Comparison of ENCODE assay signal across 10 mouse cellular contexts in genomic region chr5:100159638-100159973, GRCm38 (mm10). TPM values are rescaled to one million over a fixed set of nuclear protein-coding genes. Genes with fewer than 3 reads are reported as not detected.
DNase-seq lines count a peak whose midpoint lies in the region; ATAC-seq and TF ChIP-seq lines count a peak whose summit lies in the region.
"Had no signal": no experiment of that assay in that cellular context is flagged by ENCODE, and none has a peak within 500 bp of the region (broad histone marks: within the 10 kb centered on the region; RNA-seq: fewer than 3 reads in every experiment).

Gene Tmem150c, minus strand, starts transcription at chr5:100159808.

- TF ChIP-seq CTCF in heart, postnatal 0 days (IDR thresholded peaks at IDR 0.05; ENCODE audit: low read depth): no peak
- no peak for TF ChIP-seq CTCF in forebrain, postnatal 0 days (IDR thresholded peaks at IDR 0.05; ENCODE audit: low read depth)
- no peak for TF ChIP-seq CTCF in stomach, postnatal 0 days (IDR thresholded peaks at IDR 0.05; ENCODE audit: low read depth)

- H3K27ac ChIP-seq in heart, postnatal 0 days (ENCODE audit: low read depth): no peak within 1 kb of the TSS
- H3K27ac ChIP-seq in forebrain, postnatal 0 days (ENCODE audit: low read depth, low read length): peak within 1 kb of the TSS; percentile 88
- H3K27ac ChIP-seq in limb, embryonic 14.5 days (replicated peaks; ENCODE audit: low read depth, low read length): no peak within 1 kb of the TSS
- no peak within 1 kb of the TSS for H3K27ac ChIP-seq in stomach, postnatal 0 days (replicated peaks)

- H3K4me3 ChIP-seq in heart, postnatal 0 days (ENCODE audit: low read depth, low read length): peak within 1 kb of the TSS; percentile 93
- H3K4me3 ChIP-seq in forebrain, postnatal 0 days (ENCODE audit: low read depth, low read length): peak within 1 kb of the TSS; percentile 80
- H3K4me3 ChIP-seq in limb, embryonic 14.5 days (replicated peaks; ENCODE audit: low read length): peak within 1 kb of the TSS; percentile 70
- H3K4me3 ChIP-seq in stomach, postnatal 0 days (ENCODE audit: low read depth, low read length): peak within 1 kb of the TSS; percentile 81
- H3K4me3 ChIP-seq: myocyte had no signal

- no peak for TF ChIP-seq POLR2A in limb, embryonic 14.5 days (IDR thresholded peaks at IDR 0.05; ENCODE audit: borderline replicate concordance, extremely low read depth, insufficient read depth, insufficient read length)

- no peaks in the 10 kb centered on the region for H3K9me3 ChIP-seq in heart, postnatal 0 days (replicated peaks; ENCODE audit: control insufficient read depth, low read length)
- no peaks in the 10 kb centered on the region for H3K9me3 ChIP-seq in forebrain, postnatal 0 days (ENCODE audit: low read length)
- H3K9me3 ChIP-seq in limb, embryonic 14.5 days (ENCODE audit: control insufficient read depth, low read length): no peaks in the 10 kb centered on the region
- H3K9me3 ChIP-seq in stomach, postnatal 0 days (ENCODE audit: control insufficient read depth, low read length): no peaks in the 10 kb centered on the region

- 0 out of 2 replicates have a peak, but pooled peaks cover 17% of the 10 kb centered on the region for H3K27me3 ChIP-seq in heart, postnatal 0 days (ENCODE audit: control insufficient read depth, insufficient read depth, low read length)
- no peaks in the 10 kb centered on the region for H3K27me3 ChIP-seq in forebrain, postnatal 0 days (ENCODE audit: insufficient read depth, low read length)
- 0 out of 2 replicates have a peak, but pooled peaks cover 14% of the 10 kb centered on the region for H3K27me3 ChIP-seq in limb, embryonic 14.5 days (ENCODE audit: control insufficient read depth, insufficient read depth, low read length)
- no peaks in the 10 kb centered on the region for H3K27me3 ChIP-seq in stomach, postnatal 0 days (ENCODE audit: control insufficient read depth, insufficient read depth, low read length)

- no peak for DNase-seq in heart, postnatal 0 days (ENCODE audit: low spot score)
- DNase-seq in heart, postnatal 36 days: no peak
- DNase-seq in adrenal gland, postnatal 4 days (ENCODE audit: low spot score in 2 of 2): peak in 1 of 2 experiments; percentile 24
- no peak for DNase-seq in forebrain, postnatal 0 days
- DNase-seq in limb, embryonic 14.5 days (ENCODE audit: low spot score): no peak
- DNase-seq in stomach, postnatal 0 days (ENCODE audit: low spot score): no peak
- DNase-seq in urinary bladder, postnatal 4 days (ENCODE audit: low spot score in 2 of 2): no peak
- no peak for DNase-seq in Muller cell, postnatal 12 days (ENCODE audit: inconsistent ontology term)

- intact Hi-C loops in heart, postnatal 36 days (cut with DNase I): no loop called here

- 13% methylated on average over 6 of the region's 6 CpGs for WGBS in heart, postnatal 0 days
- WGBS in forebrain, postnatal 0 days: 8% methylated on average over 6 of the region's 6 CpGs
- 13% methylated on average over 6 of the region's 6 CpGs for WGBS in limb, embryonic 14.5 days
- WGBS in stomach, postnatal 0 days: 23% methylated on average over 6 of the region's 6 CpGs

- H3K4me1 ChIP-seq in heart, postnatal 0 days (ENCODE audit: control insufficient read depth, insufficient read depth): 0 out of 2 replicates have a peak, but pooled peaks cover 5% of the 10 kb centered on the region
- H3K4me1 ChIP-seq in forebrain, postnatal 0 days (ENCODE audit: insufficient read depth): peaks cover 3% of the 10 kb centered on the region; the same call in 1 of the 2 replicates
- 0 out of 2 replicates have a peak, but pooled peaks cover 6% of the 10 kb centered on the region for H3K4me1 ChIP-seq in limb, embryonic 14.5 days (ENCODE audit: control insufficient read depth, insufficient read depth, low read length)
- H3K4me1 ChIP-seq in stomach, postnatal 0 days (replicated peaks; ENCODE audit: control insufficient read depth, insufficient read depth): no peaks in the 10 kb centered on the region

- 0 out of 2 replicates have a peak, but pooled peaks have one; percentile 27 for ATAC-seq in heart, postnatal 0 days (ENCODE audit: insufficient read depth, low read depth)
- ATAC-seq in forebrain, postnatal 0 days: no peak
- ATAC-seq in limb, embryonic 14.5 days (ENCODE audit: low FRiP score, low read depth): peak; percentile 24; the same call in 1 of the 2 replicates
- ATAC-seq in stomach, postnatal 0 days (ENCODE audit: low FRiP score, low TSS enrichment): no peak

- no peak for TF ChIP-seq EP300 in heart, postnatal 0 days (IDR thresholded peaks at IDR 0.05; ENCODE audit: low read depth)
- no peak for TF ChIP-seq EP300 in stomach, postnatal 0 days (optimal IDR thresholded peaks at IDR 0.05)

- H3K9ac ChIP-seq in heart, postnatal 0 days (replicated peaks; ENCODE audit: low read depth, low read length): peak within 1 kb of the TSS; percentile 69
- H3K9ac ChIP-seq in forebrain, postnatal 0 days: peak within 1 kb of the TSS; percentile 90
- H3K9ac ChIP-seq in limb, embryonic 14.5 days (ENCODE audit: low read depth, low read length, severe bottlenecking): peak within 1 kb of the TSS; percentile 74
- H3K9ac ChIP-seq in stomach, postnatal 0 days (ENCODE audit: low read length): peak within 1 kb of the TSS; percentile 70

- no peaks in the 10 kb centered on the region for H3K36me3 ChIP-seq in heart, postnatal 0 days (replicated peaks; ENCODE audit: control insufficient read depth, insufficient read depth, low read length)
- no peaks in the 10 kb centered on the region for H3K36me3 ChIP-seq in forebrain, postnatal 0 days (ENCODE audit: insufficient read depth)
- H3K36me3 ChIP-seq in limb, embryonic 14.5 days (ENCODE audit: control insufficient read depth, insufficient read depth, low read length): no peaks in the 10 kb centered on the region
- H3K36me3 ChIP-seq in stomach, postnatal 0 days (ENCODE audit: control insufficient read depth, insufficient read depth, low read length): no peaks in the 10 kb centered on the region

- peak within 1 kb of the TSS; percentile 97 for H3K4me2 ChIP-seq in heart, postnatal 0 days (ENCODE audit: low read depth, low read length)
- H3K4me2 ChIP-seq in forebrain, postnatal 0 days (ENCODE audit: low read depth): peak within 1 kb of the TSS; percentile 86
- H3K4me2 ChIP-seq in limb, embryonic 14.5 days (replicated peaks; ENCODE audit: low read depth, low read length, severe bottlenecking): peak within 1 kb of the TSS; percentile 100
- peak within 1 kb of the TSS; percentile 100 for H3K4me2 ChIP-seq in stomach, postnatal 0 days (replicated peaks; ENCODE audit: low read depth)

RNA-seq across cellular contexts. Expression of gene Tmem150c, which starts in this region (rescaled TPM):
- 0.27 and 0.31 TPM in 2 replicates for total RNA-seq in heart, postnatal 0 days (2014; rRNA removed; ENCODE audit: low replicate concordance)
- 0.44 and 0.98 TPM in 2 replicates for polyA plus RNA-seq in heart, postnatal 0 days (2015; fragmentation: Nextera tagmentation; extraction: Ambion mirVana)
- total RNA-seq in heart, postnatal 36 days (2021): 1 to 10 TPM; 3.3 to 9.5 TPM
- 10 to 100 TPM; 26.9 to 28.7 TPM for total RNA-seq in adrenal gland, postnatal 4 days (2021)
- 76.1 and 86.1 TPM in 2 replicates for total RNA-seq in forebrain, postnatal 0 days (2014; rRNA removed)
- polyA plus RNA-seq in forebrain, postnatal 0 days (2015; fragmentation: Nextera tagmentation; extraction: Ambion mirVana): 44.0 and 60.6 TPM in 2 replicates
- polyA plus RNA-seq in limb, embryonic 14.5 days (2012; rRNA removed): 7.2 and 7.3 TPM in 2 replicates
- polyA plus RNA-seq in limb, embryonic 14.5 days (2014; fragmentation: Nextera tagmentation; extraction: Ambion mirVana): 4.7 and 4.8 TPM in 2 replicates
- polyA plus RNA-seq in stomach, postnatal 0 days (2015; fragmentation: Nextera tagmentation; extraction: Ambion mirVana): 2.4 and 2.5 TPM in 2 replicates
- polyA plus RNA-seq: myocyte, Patski had no signal

Comparison
In these comparisons a context has a peak if more than half of its experiments do, and no peak if none do; other contexts are left out.
1. Peak in ATAC-seq, H3K4me3 ChIP-seq, H3K9ac ChIP-seq and H3K4me2 ChIP-seq in heart, postnatal 0 days; RNA of the gene not detected or under 1 TPM.